Mouse (Mus musculus) T-helper 1 cell (primary cell): ENCODE data around the gene Olfr1043.
"Not testable (repeated sequence)": the region's sequence is repeated elsewhere in the genome, so short reads cannot be mapped to it uniquely, and the experiment has no call there.

ENCODE experiments used
- in situ Hi-C: fragments of 300-600 bp; cut with MboI, MseI; formaldehyde crosslinking; loops from one replicate; pipeline ENCODE4 v1.15.1; 2025; ENCODE audit warnings: high pct_unique_total_duplicates

Gene Olfr1043

DNA sequence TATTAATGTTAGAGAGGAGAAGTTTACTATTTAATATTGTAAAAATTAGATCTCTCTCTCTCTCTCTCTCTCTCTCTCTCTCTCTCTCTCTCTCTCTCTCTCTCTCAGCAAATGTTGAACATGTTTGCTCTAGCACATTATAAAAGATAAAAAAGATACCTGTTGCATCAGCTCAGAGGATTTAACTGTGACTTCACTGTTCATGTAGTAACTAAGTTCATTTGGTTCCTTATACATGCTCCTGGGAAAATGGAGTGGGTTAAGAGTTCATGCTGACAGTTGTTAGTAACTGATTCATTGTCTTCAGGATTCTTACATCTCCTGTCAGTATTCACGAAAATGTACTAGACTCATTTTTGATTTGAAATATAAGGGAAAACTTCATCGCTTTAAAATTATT is at the start of gene Olfr1043:
Olfr1043 (minus strand) TSS at position 101 of the 400 bp plus-strand sequence.
- in situ Hi-C loops: no loop called here

DNA sequence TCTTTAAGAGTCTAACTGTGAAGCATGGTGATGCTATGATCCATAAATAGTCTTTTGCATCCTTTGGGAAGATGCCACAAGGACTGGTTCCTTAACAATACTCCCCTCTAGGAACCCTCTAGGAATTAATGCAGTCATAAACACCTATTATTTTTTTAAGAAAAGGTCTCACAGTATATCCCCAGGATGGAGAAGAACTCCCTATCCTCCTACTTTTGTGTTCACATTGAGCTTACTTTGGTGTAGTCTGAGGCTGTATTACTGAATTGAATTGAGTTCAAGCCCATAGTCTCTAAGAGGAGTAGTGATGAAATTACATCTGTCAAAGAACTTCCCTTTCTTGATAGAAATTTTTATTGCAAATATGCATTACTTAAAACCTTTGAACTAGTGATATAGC is 35.6 kb upstream of the Olfr1043 start, which contains the start of gene Olfr1045:
Olfr1045 (minus strand) TSS at position 101 of the 400 bp plus-strand sequence.
- in situ Hi-C loops: no loop called here

DNA sequence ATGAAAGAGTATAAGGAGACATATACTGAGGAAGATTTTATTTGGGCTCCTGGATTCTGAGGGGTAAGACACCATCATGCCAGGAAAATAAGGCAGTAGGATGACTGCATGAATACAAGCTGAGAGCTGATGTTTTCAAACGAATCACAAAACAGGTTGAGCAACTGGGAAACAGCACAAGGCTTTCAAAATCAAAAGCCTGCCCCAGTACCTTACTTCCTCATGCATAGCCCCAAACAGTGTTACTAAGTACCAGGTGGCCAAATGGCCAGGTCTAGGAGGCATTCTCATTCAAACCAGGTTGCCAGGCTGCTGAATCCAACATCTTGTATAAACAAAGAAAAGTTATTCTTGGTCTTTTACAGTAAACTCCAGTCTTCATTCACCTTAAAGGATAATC is 28.5 kb upstream of the Olfr1043 start:
- in situ Hi-C loops: no loop called here

DNA sequence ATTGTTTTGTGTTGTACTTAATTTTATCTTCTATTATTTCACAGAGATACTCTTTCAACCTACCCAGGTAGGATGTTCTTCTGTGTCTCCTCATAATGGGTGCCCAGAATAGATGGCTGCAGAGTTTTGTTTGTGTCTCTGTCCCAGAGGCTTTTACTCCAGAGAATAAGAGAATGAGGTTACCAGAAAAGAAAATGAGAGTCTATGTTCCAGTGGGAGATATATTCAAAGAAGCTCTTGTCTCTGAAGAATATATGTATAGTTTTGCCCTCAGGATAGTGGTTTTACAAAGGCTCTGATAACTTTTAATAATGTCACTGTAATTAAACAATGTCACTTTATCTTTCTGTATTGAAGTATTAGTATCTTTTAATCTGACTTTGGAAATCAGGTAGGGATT is 18.3 kb upstream of the Olfr1043 start, which contains the start of gene Olfr52:
Olfr52 (minus strand) TSS at position 101 of the 400 bp plus-strand sequence.
- in situ Hi-C loops: no loop called here

DNA sequence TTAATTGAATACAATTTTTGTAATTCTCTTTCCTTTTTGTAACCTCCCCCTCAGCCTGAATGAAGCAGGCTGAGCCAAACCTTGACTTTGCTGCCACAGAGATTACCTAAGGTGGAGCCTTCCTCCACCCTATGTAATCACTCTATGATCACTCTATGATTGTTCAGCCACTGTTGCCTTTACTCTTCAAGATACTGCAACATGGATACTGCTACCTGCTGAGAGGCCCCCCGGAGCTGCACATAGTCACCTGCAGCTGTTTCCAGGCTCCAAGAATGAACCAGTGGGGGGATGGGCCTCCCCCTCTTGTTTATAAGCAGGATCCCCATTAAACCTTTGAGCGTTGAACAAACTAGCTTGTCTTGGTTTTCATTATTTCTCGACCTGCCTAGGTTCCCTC is 12.6 kb upstream of the Olfr1043 start:
- in situ Hi-C loops: no loop called here

DNA sequence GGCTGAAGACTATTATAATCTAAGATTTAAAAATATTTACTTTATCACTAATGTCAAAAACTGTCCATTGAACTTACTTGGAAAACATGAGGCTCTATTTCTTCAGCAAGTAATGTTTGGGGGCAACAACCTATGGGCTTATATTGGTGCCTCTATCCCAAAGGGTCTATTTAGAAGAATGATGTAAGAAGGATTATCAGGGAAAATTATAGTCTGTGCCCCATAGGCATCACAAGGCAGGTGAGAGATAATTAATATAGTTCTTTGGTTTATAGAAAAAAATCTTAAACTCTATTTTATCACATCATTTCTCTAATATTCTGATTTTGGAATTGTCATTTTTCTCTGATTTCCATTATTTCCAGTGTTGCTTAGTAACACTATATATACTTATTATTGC is 10.4 kb upstream of the Olfr1043 start, which contains the start of gene Olfr1044:
Olfr1044 (minus strand) TSS at position 101 of the 400 bp plus-strand sequence.
- in situ Hi-C loops: no loop called here

DNA sequence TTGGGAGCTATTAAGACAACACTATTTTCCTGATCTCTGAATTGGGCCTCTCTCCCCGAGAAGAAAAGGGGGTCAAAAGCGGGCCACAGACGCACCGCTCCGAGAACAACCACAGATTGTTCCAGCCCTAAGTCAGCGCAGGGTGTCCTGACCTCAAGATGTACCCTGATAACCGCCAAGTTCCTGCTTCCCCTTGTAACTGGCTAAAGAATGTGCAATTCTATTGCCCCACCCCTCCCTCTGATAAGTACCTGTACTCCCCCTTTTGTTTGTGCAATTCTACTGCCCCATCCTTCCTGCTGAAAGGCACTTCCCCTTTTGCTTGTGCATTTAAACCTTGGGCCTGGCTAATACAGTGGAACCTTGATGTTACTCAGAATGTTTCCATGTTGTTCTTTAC is 8.1 kb upstream of the Olfr1043 start:
- in situ Hi-C loops: not testable (repeated sequence)

DNA sequence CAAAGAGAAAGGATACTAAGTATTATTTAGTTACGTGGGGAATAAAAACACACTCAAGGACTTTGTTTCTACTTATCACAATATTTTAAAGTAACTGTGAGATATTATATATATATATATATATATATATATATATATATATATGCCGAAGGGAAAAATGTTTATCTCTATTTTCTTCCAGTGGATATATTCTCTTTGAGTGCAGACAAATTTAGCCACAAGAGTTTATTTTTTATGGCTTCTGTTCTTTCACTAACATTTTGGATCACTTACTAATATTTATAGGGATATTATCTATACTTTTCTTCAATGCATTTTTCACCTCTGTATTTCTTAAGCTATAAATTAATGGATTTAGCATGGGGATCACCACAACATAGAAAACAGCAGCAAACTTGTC is 5.6 kb downstream of the Olfr1043 start, which contains the start of gene Olfr1042:
Olfr1042 (minus strand) TSS at position 101 of the 400 bp plus-strand sequence.
- in situ Hi-C loops: no loop called here

DNA sequence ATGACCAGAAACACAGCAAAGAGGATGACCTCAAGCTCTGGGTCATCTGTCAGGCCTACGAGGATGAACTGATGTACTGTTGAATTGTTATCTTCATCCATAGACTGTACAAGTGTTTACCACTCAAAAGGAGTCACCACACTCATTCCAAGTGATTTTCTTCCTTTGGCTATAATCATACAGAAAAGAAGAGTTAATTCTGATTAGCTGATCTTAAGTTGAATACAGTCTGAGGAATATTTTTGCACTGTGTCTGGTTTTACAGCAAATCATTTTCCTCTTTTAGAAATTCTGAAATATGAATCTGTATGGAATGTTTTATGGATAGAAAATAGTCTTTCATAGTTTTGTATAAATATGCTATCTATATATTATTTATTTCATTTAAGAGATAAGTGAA is 20.7 kb downstream of the Olfr1043 start, which contains the start of gene Olfr1040:
Olfr1040 (minus strand) TSS at position 101 of the 400 bp plus-strand sequence.
- in situ Hi-C loops: no loop called here

DNA sequence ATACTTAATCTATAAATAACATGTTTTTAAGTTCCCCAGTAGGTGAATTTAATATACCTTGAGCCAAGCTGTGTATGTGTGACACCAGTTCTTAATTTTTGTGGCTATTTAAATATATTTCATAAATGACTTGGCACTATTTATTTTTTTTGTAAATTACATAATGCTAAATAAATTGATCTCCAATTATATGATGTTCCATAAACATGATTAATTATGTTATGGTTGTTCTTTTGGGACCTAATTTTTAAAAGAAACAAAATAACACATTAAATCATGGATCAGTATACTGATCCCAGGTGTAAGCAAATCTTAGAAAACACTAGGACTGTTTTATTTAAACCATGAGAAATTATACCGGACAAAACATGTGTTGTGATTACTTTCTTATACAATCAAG is 31.5 kb downstream of the Olfr1043 start, which contains the start of gene Olfr1039:
Olfr1039 (minus strand) TSS at position 101 of the 400 bp plus-strand sequence.
- in situ Hi-C loops: no loop called here
